ENCODE assay signal across 8 mouse cellular contexts in the genomic region with DNA sequence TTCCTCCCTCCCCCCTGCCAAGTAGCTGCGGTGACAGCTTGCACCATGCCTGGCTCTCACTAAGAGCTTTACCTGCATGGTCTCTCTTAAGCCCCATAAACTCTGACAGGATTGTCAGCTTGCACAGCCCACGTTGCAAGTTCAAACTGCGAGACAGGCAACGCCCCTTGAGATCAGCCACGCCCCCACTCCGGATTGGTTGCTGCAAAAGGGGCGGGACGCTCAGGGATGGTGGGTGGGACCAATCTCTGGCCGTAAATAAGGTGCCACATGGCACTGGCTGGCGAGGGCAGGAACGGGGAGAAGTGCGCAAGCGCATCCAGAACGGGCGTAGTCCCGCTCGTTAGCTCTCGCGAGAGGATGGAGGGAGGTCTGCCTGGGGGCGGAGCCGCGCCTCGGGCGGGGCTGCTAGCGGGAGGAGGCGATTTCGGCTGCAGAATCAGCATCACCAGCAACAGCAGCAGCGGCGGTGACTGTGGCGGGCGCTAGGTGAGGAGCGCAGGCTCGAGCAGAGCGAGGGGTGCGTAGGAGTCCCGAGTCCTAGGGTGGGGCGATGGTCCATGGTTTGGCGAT. TPM values are rescaled to one million over a fixed set of nuclear protein-coding genes. Genes with fewer than 3 reads are reported as not detected.
DNase-seq lines count a peak whose midpoint lies in the region; ATAC-seq lines count a peak whose summit lies in the region.

Gene Chst12, plus strand, starts transcription at position 343 of the 573 bp plus-strand sequence.

- peak; percentile 100 for DNase-seq in adrenal gland, adult (ENCODE audit: inconsistent age in 2 of 2, low spot score in 1 of 2)
- DNase-seq in embryo, embryonic 10.5 days (ENCODE audit: low spot score): peak; percentile 100
- DNase-seq in gastrocnemius, postnatal 14 days: peak; percentile 99
- DNase-seq in left cerebral cortex, postnatal 10 days (ENCODE audit: extremely low spot score in 1 of 2, low spot score in 2 of 2): peak; percentile 99
- peak; percentile 100 for DNase-seq in right cerebral cortex, postnatal 25 days
- peak; percentile 99 for DNase-seq in urinary bladder, postnatal 4 days (ENCODE audit: low spot score in 2 of 2)

- ATAC-seq in inflammation-experienced regulatory T-cells, adult 6 months: peak; percentile 95
- peak; percentile 85 for ATAC-seq in megakaryocyte-erythroid progenitor cell, adult 5-6 weeks (replicated peaks; ENCODE audit: low FRiP score, low TSS enrichment, poor library complexity, severe bottlenecking)

- intact Hi-C loops in gastrocnemius, postnatal 14 days (cut with DNase I; ENCODE audit: low total_unique reads): no loop called here
- intact Hi-C loops in left cerebral cortex, postnatal 10 days (cut with DNase I): no loop called here

RNA-seq across cellular contexts. Expression of gene Chst12, which starts in this region (rescaled TPM):
- 10 to 100 TPM in 1 of 2 experiments, 1 to 10 TPM in 1; 9.7 to 10.6 TPM for total RNA-seq in gastrocnemius, postnatal 14 days (2021)
- polyA plus RNA-seq in inflammation-experienced regulatory T-cells, adult 6 months (2017; shearing (Covaris generic)): 10 to 100 TPM; 25.6 to 35.2 (median 33.2) TPM
- 10 to 100 TPM; 20.2 to 21.5 TPM for total RNA-seq in left cerebral cortex, postnatal 10 days (2021)
- 16.6 and 17.2 TPM in 2 replicates for total RNA-seq in megakaryocyte-erythroid progenitor cell, adult 5-6 weeks (2014; fragmentation: Nextera tagmentation)
- total RNA-seq in megakaryocyte-erythroid progenitor cell, adult 5-6 weeks (2017): 3.6 and 3.9 TPM in 2 replicates

Comparison
In these comparisons a context has a peak if more than half of its experiments do, and no peak if none do; other contexts are left out.
1. Peak in every context shown above with its lines: DNase-seq and ATAC-seq.